ENCODE assay signal across 8 mouse cellular contexts in genomic region chr13:21179367-21179723, GRCm38 (mm10). TPM values are rescaled to one million over a fixed set of nuclear protein-coding genes. Genes with fewer than 3 reads are reported as not detected.
DNase-seq lines count a peak whose midpoint lies in the region; ATAC-seq and TF ChIP-seq lines count a peak whose summit lies in the region.

Trim27 (plus strand) TSS chr13:21179445.

- peaks cover 26% of the 10 kb centered on the region for H3K36me3 ChIP-seq in kidney, embryonic 14.5 days (ENCODE audit: control insufficient read depth, insufficient read depth, low read length)
- peaks cover 35% of the 10 kb centered on the region for H3K36me3 ChIP-seq in G1E (replicated peaks)
- H3K36me3 ChIP-seq in forebrain, embryonic 10.5 days (replicated peaks) = peaks cover 28% of the 10 kb centered on the region
- H3K36me3 ChIP-seq in neural tube, embryonic 13.5 days = peaks cover 25% of the 10 kb centered on the region

- under 1% methylated on average over 15 of the region's 15 CpGs for WGBS in kidney, embryonic 14.5 days
- WGBS in forebrain, embryonic 10.5 days = under 1% methylated on average over 15 of the region's 15 CpGs
- 1% methylated on average over 15 of the region's 15 CpGs for whole genome bisulfite sequencing in neural tube, embryonic 13.5 days

- peak; percentile 20 for ATAC-seq in kidney, embryonic 14.5 days (ENCODE audit: low FRiP score, low TSS enrichment)
- ATAC-seq in G1E (ENCODE audit: extremely low read depth, insufficient number of reproducible peaks, low FRiP score, poor library complexity, severe bottlenecking) = peak; percentile 61
- peak; percentile 60 for ATAC-seq in neural tube, embryonic 13.5 days (ENCODE audit: low read depth)

- peaks cover 28% of the 10 kb centered on the region for H3K4me1 ChIP-seq in kidney, embryonic 14.5 days (ENCODE audit: control insufficient read depth, insufficient read depth, low read length)
- peaks cover 59% of the 10 kb centered on the region for H3K4me1 ChIP-seq in G1E (ENCODE audit: insufficient read depth, low read depth, low read length)
- peaks cover 42% of the 10 kb centered on the region for H3K4me1 ChIP-seq in forebrain, embryonic 10.5 days
- H3K4me1 ChIP-seq in neural tube, embryonic 13.5 days (replicated peaks) = peaks cover 30% of the 10 kb centered on the region

- H3K27ac ChIP-seq in kidney, embryonic 14.5 days (ENCODE audit: low read depth, low read length) = peak within 1 kb of the TSS; percentile 92
- H3K27ac ChIP-seq in forebrain, embryonic 10.5 days = peak within 1 kb of the TSS; percentile 98
- H3K27ac ChIP-seq in neural tube, embryonic 13.5 days (replicated peaks) = peak within 1 kb of the TSS; percentile 96

- H3K4me3 ChIP-seq in kidney, embryonic 14.5 days (ENCODE audit: low read length) = peak within 1 kb of the TSS; percentile 98
- H3K4me3 ChIP-seq in G1E (ENCODE audit: low read depth, low read length) = peak within 1 kb of the TSS; percentile 100
- peak within 1 kb of the TSS; percentile 98 for H3K4me3 ChIP-seq in forebrain, embryonic 10.5 days
- H3K4me3 ChIP-seq in neural tube, embryonic 13.5 days = peak within 1 kb of the TSS; percentile 81

- peak within 1 kb of the TSS; percentile 81 for H3K4me2 ChIP-seq in kidney, embryonic 14.5 days (replicated peaks; ENCODE audit: low read depth, low read length)
- peak within 1 kb of the TSS; percentile 71 for H3K4me2 ChIP-seq in neural tube, embryonic 13.5 days

- no peaks in the 10 kb centered on the region for H3K9me3 ChIP-seq in kidney, embryonic 14.5 days (ENCODE audit: control insufficient read depth, low read length)
- no peaks in the 10 kb centered on the region for H3K9me3 ChIP-seq in G1E (replicated peaks)
- no peaks in the 10 kb centered on the region for H3K9me3 ChIP-seq in forebrain, embryonic 10.5 days
- H3K9me3 ChIP-seq in neural tube, embryonic 13.5 days = no peaks in the 10 kb centered on the region

- peak within 1 kb of the TSS; percentile 90 for H3K9ac ChIP-seq in kidney, embryonic 14.5 days (ENCODE audit: low read depth, low read length)
- peak within 1 kb of the TSS; percentile 90 for H3K9ac ChIP-seq in neural tube, embryonic 13.5 days

- intact Hi-C loops in heart, postnatal 14 days (cut with DNase I) = loop anchor here (5.0 kb wide), 1 partner anchor 148 kb away; no protein-coding TSS in a partner anchor
- intact Hi-C loops in left cerebral cortex, postnatal 4 days (cut with DNase I) = no loop called here

- DNase-seq in kidney, postnatal 36 days = no peak
- peak; percentile 66 for DNase-seq in G1E (ENCODE audit: low spot score)
- no peak for DNase-seq in forebrain, embryonic 10.5 days (ENCODE audit: extremely low spot score, low spot score)
- no peak for DNase-seq in heart, postnatal 14 days
- DNase-seq in left cerebral cortex, postnatal 4 days = no peak
- no peak for DNase-seq in cerebellum, adult 11 months

- H3K27me3 ChIP-seq in kidney, embryonic 14.5 days (ENCODE audit: control insufficient read depth, insufficient read depth, low read length) = no peaks in the 10 kb centered on the region
- no peaks in the 10 kb centered on the region for H3K27me3 ChIP-seq in G1E (ENCODE audit: insufficient read depth, low read length)
- H3K27me3 ChIP-seq in forebrain, embryonic 10.5 days (ENCODE audit: poor library complexity, severe bottlenecking) = peaks cover 8% of the 10 kb centered on the region; the same call in 1 of the 2 replicates
- H3K27me3 ChIP-seq in neural tube, embryonic 13.5 days = no peaks in the 10 kb centered on the region

- TF ChIP-seq CTCF in G1E (IDR thresholded peaks at IDR 0.05; ENCODE audit: low read depth, low read length) = no peak

RNA-seq across cellular contexts. Expression of gene Trim27, which starts in this region (rescaled TPM):
- 145 and 164 TPM in 2 replicates for polyA plus RNA-seq in kidney, embryonic 14.5 days (2014; fragmentation: Nextera tagmentation; extraction: Ambion mirVana)
- total RNA-seq in G1E (2014; fragmentation: Nextera tagmentation) (91.5 and 93.2 TPM in 2 replicates), G1E (2017) (173 and 196 TPM in 2 replicates)
- polyA plus RNA-seq in G1E (2012) = 139 and 188 TPM in 2 replicates
- 169 and 173 TPM in 2 replicates for polyA plus RNA-seq in forebrain, embryonic 10.5 days (2016; fragmentation: Nextera tagmentation; extraction: Ambion mirVana)
- total RNA-seq in heart, postnatal 14 days (2021) = 10 to 100 TPM; 22.3 to 22.7 TPM
- 10 to 100 TPM; 57.6 to 65.0 TPM for total RNA-seq in left cerebral cortex, postnatal 4 days (2021)
- polyA plus RNA-seq in neural tube, embryonic 13.5 days (2015; fragmentation: Nextera tagmentation; extraction: Ambion mirVana) = 82.9 and 88.9 TPM in 2 replicates
